Mouse (Mus musculus) testis, adult 2 months (tissue): ENCODE measurements around the gene Srxn1.

Source experiments
- CTCF ChIP-seq: fragments of 200-500 bp; IDR thresholded peaks from 2 replicates; pipeline ENCODE4 v1.5.1; 2012; ENCODE audit warnings: low read depth, mild to moderate bottlenecking, inconsistent platforms, low read length, moderate library complexity; ENCODE audit not compliant: control insufficient read depth, insufficient read depth, insufficient replicate concordance
- POLR2A ChIP-seq: fragments of 200-500 bp; IDR thresholded peaks from 2 replicates; pipeline ENCODE4 v1.6.1; 2012; ENCODE audit warnings: low read depth, mild to moderate bottlenecking, inconsistent platforms, low read length, moderate library complexity; ENCODE audit not compliant: control insufficient read depth

GRCm38 (mm10) chr2:152092927-152093326, 12.4 kb upstream of the Srxn1 start:
- no peak for TF ChIP-seq POLR2A
- no peak for TF ChIP-seq CTCF
